Mouse (Mus musculus) lung, embryonic 14.5 days (tissue): Measurements from ENCODE around the gene Sec16b. TPM values are rescaled to one million over a fixed set of nuclear protein-coding genes. Genes with fewer than 3 reads are reported as not detected.

Experiments
- ATAC-seq: fragments of 200-750 bp; cut with Nextera tagmentation; 2 replicates; pipeline ENCODE4 v1.8.0; 2017; ENCODE audit warnings: mild to moderate bottlenecking, moderate TSS enrichment, moderate library complexity; ENCODE audit not compliant: insufficient read depth
- DNase-seq: peaks from one replicate; pipeline ENCODE4 v3.0.0-alpha.2; 2015
- H3K27ac ChIP-seq: fragments of 300-500 bp; sonication (generic); 2 replicates; pipeline ENCODE4 v1.5.1; 2014; ENCODE audit warnings: low read depth, mild to moderate bottlenecking, moderate library complexity
- H3K27me3 ChIP-seq: fragments of 300-500 bp; sonication (generic); 2 replicates; pipeline ENCODE4 v1.6.1; 2014; ENCODE audit warnings: low read length, control low read depth; ENCODE audit not compliant: insufficient read depth
- H3K36me3 ChIP-seq: fragments of 300-500 bp; sonication (generic); 2 replicates; pipeline ENCODE4 v1.6.1; 2014; ENCODE audit warnings: control low read depth; ENCODE audit not compliant: insufficient read depth
- H3K4me1 ChIP-seq: fragments of 300-500 bp; sonication (generic); 2 replicates; pipeline ENCODE4 v1.6.1; 2014; ENCODE audit warnings: antibody characterized with exemption, control low read depth; ENCODE audit not compliant: insufficient read depth
- H3K4me2 ChIP-seq: fragments of 300-500 bp; sonication (generic); 2 replicates; pipeline ENCODE4 v1.6.1; 2014; ENCODE audit warnings: mild to moderate bottlenecking
- H3K4me3 ChIP-seq: fragments of 300-500 bp; sonication (generic); 2 replicates; pipeline ENCODE4 v1.5.1; 2014; ENCODE audit warnings: low read depth, low read length
- H3K9ac ChIP-seq: fragments of 300-500 bp; sonication (generic); 2 replicates; pipeline ENCODE4 v1.6.1; 2014
- H3K9me3 ChIP-seq: fragments of 300-500 bp; sonication (generic); 2 replicates; pipeline ENCODE4 v1.6.1; 2016; ENCODE audit warnings: low read depth, low read length, control low read depth
- CTCF ChIP-seq: IDR thresholded peaks from 2 replicates; pipeline ENCODE4 v1.5.1; 2016; ENCODE audit warnings: antibody characterized with exemption, low read depth
- WGBS: fragments of 180-500 bp; shearing (Covaris S2); extraction: QIAGEN DNeasy Blood & Tissue Kit; methylation state at CpG from one replicate; pipeline ENCODE4 v1.1.7; 2014; 5-methylcytosine and 5-hydroxymethylcytosine counted together
- polyA plus RNA-seq: library from polyadenylated mRNA; unstranded; fragments of >200 nt; fragmentation: Nextera tagmentation; extraction: Ambion mirVana; gene quantifications from 2 replicates; pipeline ENCODE4 v1.2.1, GENCODE M21; 2014

Sec16b gene
- polyA plus RNA-seq, 1 experiment from 2014 or later, result 3.3 TPM

GRCm38 (mm10) chr1:157513559-157513958 lies 7.0 kb downstream of the Sec16b start:
- TF ChIP-seq CTCF, result no peak
- Histone ChIP-seq H3K27me3 (no peaks in the 10 kb centered on the region), H3K36me3 (no peaks in the 10 kb centered on the region), H3K9ac (no peak overlapping the region), H3K9me3 (no peaks in the 10 kb centered on the region), H3K4me2 (no peak overlapping the region), H3K27ac (no peak overlapping the region), H3K4me3 (no peak overlapping the region), H3K4me1 (no peaks in the 10 kb centered on the region)
- 53% methylated on average over 9 of the region's 9 CpGs for WGBS
- ATAC-seq (no peak), DNase-seq (no peak)

DNA sequence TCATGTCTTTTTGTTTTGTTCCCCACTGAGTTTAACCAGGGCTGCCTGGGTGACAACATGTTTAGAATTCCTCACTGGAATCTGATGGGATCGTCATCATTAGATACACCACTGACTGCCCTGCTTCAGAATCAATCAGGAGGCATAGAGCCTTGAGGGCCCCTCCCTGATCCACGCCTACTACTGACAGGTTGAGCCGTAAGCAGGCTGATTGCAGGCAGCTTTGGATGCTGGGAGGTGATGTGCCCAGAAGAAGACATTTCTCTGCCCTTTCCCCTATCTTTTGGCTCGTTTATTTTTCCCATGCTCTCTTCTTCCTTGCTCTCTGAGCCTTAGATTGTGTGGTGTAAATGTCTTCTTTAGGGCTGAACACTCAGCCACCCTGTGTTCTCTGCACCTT lies 7.8 kb downstream of the Sec16b start:
- TF ChIP-seq CTCF, result no peak
- H3K4me3 ChIP-seq, result no peak overlapping the region
- H3K4me2 ChIP-seq, result no peak overlapping the region
- H3K4me1 ChIP-seq, result no peaks in the 10 kb centered on the region
- H3K27me3 ChIP-seq, result no peaks in the 10 kb centered on the region
- WGBS, result 52% methylated on average over 4 of the region's 4 CpGs
- no peak overlapping the region for H3K9ac ChIP-seq
- DNase-seq (no peak), ATAC-seq (no peak)
- H3K27ac ChIP-seq, result no peak overlapping the region
- no peaks in the 10 kb centered on the region for H3K36me3 ChIP-seq
- no peaks in the 10 kb centered on the region for H3K9me3 ChIP-seq

GRCm38 (mm10) chr1:157516838-157517808 lies 10.6 kb downstream of the Sec16b start:
- H3K27ac ChIP-seq, result no peak overlapping the region
- no peak for TF ChIP-seq CTCF

DNA sequence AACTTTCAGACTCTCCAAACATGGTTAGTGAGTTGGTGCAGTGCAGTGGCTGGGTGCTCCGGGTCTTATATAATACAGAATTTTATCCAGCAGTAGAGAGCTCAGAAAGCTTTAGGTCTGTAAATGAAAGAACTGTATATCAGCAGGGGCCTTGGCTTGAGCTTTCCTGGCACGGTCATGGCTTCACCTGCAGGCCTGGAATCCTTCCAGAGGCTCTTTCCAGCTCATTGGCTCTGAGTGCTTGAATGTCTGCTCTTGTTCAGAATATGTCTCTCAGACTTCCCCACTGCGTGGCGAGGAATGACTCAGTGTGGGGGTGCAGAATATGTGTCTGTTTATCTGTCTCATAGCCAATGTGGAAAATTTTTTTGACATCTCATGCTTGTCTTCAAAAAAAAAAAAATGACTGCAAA lies 11.6 kb downstream of the Sec16b start:
- WGBS, result 48% methylated on average over 4 of the region's 4 CpGs
- TF ChIP-seq CTCF, result no peak
- DNase-seq, result peak; percentile 68

More at GRCm38 (mm10) chr1:157516838-157517808, 10.6 kb downstream of the Sec16b start:
- DNase-seq (no peak), ATAC-seq (no peak)
- no peaks in the 10 kb centered on the region for H3K36me3 ChIP-seq
- no peak overlapping the region for H3K4me2 ChIP-seq
- no peaks in the 10 kb centered on the region for H3K27me3 ChIP-seq
- 62% methylated on average over 8 of the region's 8 CpGs for WGBS
- no peak overlapping the region for H3K4me3 ChIP-seq
- H3K4me1 ChIP-seq, result no peaks in the 10 kb centered on the region
- H3K9ac ChIP-seq, result no peak overlapping the region
- H3K9me3 ChIP-seq, result no peaks in the 10 kb centered on the region

GRCm38 (mm10) chr1:157519396-157519795 lies 12.9 kb downstream of the Sec16b start:
- ATAC-seq (no peak), DNase-seq (no peak)
- H3K27ac ChIP-seq, result no peak overlapping the region
- no peak overlapping the region for H3K4me2 ChIP-seq
- TF ChIP-seq CTCF, result no peak
- WGBS, result 79% methylated on average over 2 of the region's 2 CpGs
- no peaks in the 10 kb centered on the region for H3K9me3 ChIP-seq
- no peaks in the 10 kb centered on the region for H3K4me1 ChIP-seq
- no peak overlapping the region for H3K9ac ChIP-seq
- no peak overlapping the region for H3K4me3 ChIP-seq
- no peaks in the 10 kb centered on the region for H3K36me3 ChIP-seq
- no peaks in the 10 kb centered on the region for H3K27me3 ChIP-seq

More for the DNA sequence above, 11.6 kb downstream of the Sec16b start:
- H3K9me3 ChIP-seq, result no peaks in the 10 kb centered on the region
- no peaks in the 10 kb centered on the region for H3K27me3 ChIP-seq
- ATAC-seq, result peak; percentile 53; the same call in 1 of the 2 replicates
- H3K4me2 ChIP-seq, result no peak overlapping the region
- no peak overlapping the region for H3K4me3 ChIP-seq
- no peaks in the 10 kb centered on the region for H3K36me3 ChIP-seq
- no peak overlapping the region for H3K9ac ChIP-seq
- H3K27ac ChIP-seq, result 0 out of 2 replicates have a peak overlapping the region, but pooled peaks have one; percentile 1
- no peaks in the 10 kb centered on the region for H3K4me1 ChIP-seq

GRCm38 (mm10) chr1:157522322-157522721 lies 15.8 kb downstream of the Sec16b start:
- H3K4me1 ChIP-seq, result no peaks in the 10 kb centered on the region
- H3K4me2 ChIP-seq, result no peak overlapping the region
- no peak overlapping the region for H3K9ac ChIP-seq
- DNase-seq, result no peak
- H3K36me3 ChIP-seq, result no peaks in the 10 kb centered on the region
- no peak for TF ChIP-seq CTCF
- H3K9me3 ChIP-seq, result no peaks in the 10 kb centered on the region
- 84% methylated on average over 5 of the region's 5 CpGs for WGBS
- H3K4me3 ChIP-seq, result no peak overlapping the region
- H3K27me3 ChIP-seq, result no peaks in the 10 kb centered on the region
- no peak overlapping the region for H3K27ac ChIP-seq
- no peak for ATAC-seq

GRCm38 (mm10) chr1:157524775-157525174 lies 18.2 kb downstream of the Sec16b start:
- no peak overlapping the region for H3K4me3 ChIP-seq
- DNase-seq (no peak), ATAC-seq (no peak)
- no peaks in the 10 kb centered on the region for H3K27me3 ChIP-seq
- no peaks in the 10 kb centered on the region for H3K4me1 ChIP-seq
- H3K9ac ChIP-seq, result no peak overlapping the region
- no peak overlapping the region for H3K4me2 ChIP-seq
- WGBS, result 64% methylated on average over 7 of the region's 7 CpGs
- H3K27ac ChIP-seq, result no peak overlapping the region
- no peaks in the 10 kb centered on the region for H3K36me3 ChIP-seq
- no peak for TF ChIP-seq CTCF
- H3K9me3 ChIP-seq, result no peaks in the 10 kb centered on the region
